28 mouse cellular contexts compared by ENCODE assay signal in the genomic region with DNA sequence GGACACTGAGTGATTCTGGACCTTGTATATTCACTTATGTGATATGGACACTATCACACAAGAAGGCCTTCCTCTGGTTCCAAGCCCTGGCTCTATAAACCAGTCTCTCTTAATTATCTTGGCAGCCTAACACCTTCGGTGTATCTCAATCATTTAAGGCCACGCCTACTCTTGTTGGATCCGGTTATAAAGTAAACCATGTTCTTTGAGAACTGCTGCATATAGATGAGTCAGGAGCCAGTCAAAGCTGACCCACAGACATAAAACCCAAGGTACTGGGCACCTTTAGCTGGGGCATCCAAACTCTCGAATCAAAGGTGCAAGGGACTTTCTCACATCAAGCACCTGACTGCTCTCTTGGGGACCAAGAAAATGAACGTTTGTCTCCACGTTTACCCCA. TPM values are rescaled to one million over a fixed set of nuclear protein-coding genes. Genes with fewer than 3 reads are reported as not detected.
"Had no signal": no experiment of that assay in that cellular context is flagged by ENCODE, and none has a peak within 500 bp of the region (broad histone marks: within the 10 kb centered on the region; RNA-seq: fewer than 3 reads in every experiment).

Gene Kcnj1, plus strand, starts transcription at position 292 of the 400 bp plus-strand sequence.

- H3K4me2 ChIP-seq: limb, embryonic 12.5 days; limb, embryonic 15.5 days; liver, embryonic 11.5 days; lung, embryonic 14.5 days; midbrain, embryonic 12.5 days; midbrain, embryonic 15.5 days; neural tube, embryonic 12.5 days; neural tube, embryonic 15.5 days had no signal

- H3K4me3 ChIP-seq: limb, embryonic 12.5 days; limb, embryonic 15.5 days; midbrain, embryonic 12.5 days; midbrain, embryonic 15.5 days; neural tube, embryonic 12.5 days; neural tube, embryonic 15.5 days had no signal

- H3K4me1 ChIP-seq: limb, embryonic 12.5 days; limb, embryonic 15.5 days; neural tube, embryonic 15.5 days had no signal

- H3K9ac ChIP-seq: limb, embryonic 12.5 days; limb, embryonic 15.5 days; liver, embryonic 14.5 days; liver, postnatal 0 days; lung, embryonic 14.5 days; midbrain, embryonic 12.5 days; midbrain, embryonic 15.5 days; neural tube, embryonic 12.5 days; neural tube, embryonic 15.5 days had no signal

- H3K9me3 ChIP-seq: limb, embryonic 12.5 days; limb, embryonic 15.5 days; midbrain, embryonic 12.5 days; midbrain, embryonic 15.5 days; neural tube, embryonic 12.5 days; neural tube, embryonic 15.5 days had no signal

- H3K36me3 ChIP-seq: limb, embryonic 12.5 days; limb, embryonic 15.5 days; midbrain, embryonic 12.5 days; midbrain, embryonic 15.5 days; neural tube, embryonic 12.5 days; neural tube, embryonic 15.5 days had no signal

- DNase-seq: left cerebral cortex, postnatal 4 days; liver, postnatal 0 days; lung, embryonic 14.5 days; right cerebral cortex, adult 18-20 months; right cerebral cortex, postnatal 14 days; right cerebral cortex, postnatal 4 days; thymus, adult 2 months; thymus, postnatal 14 days; thymus, postnatal 4 days had no signal

- ATAC-seq: intestine, postnatal 0 days; liver, postnatal 0 days; lung, postnatal 0 days; midbrain, embryonic 15.5 days had no signal

- H3K27ac ChIP-seq: limb, embryonic 12.5 days; limb, embryonic 15.5 days; liver, embryonic 14.5 days; macrophage; midbrain, embryonic 12.5 days; midbrain, embryonic 15.5 days; neural tube, embryonic 12.5 days; neural tube, embryonic 15.5 days; stomach, postnatal 0 days had no signal

- H3K27me3 ChIP-seq: limb, embryonic 12.5 days; midbrain, embryonic 12.5 days; midbrain, embryonic 15.5 days; neural tube, embryonic 12.5 days; neural tube, embryonic 15.5 days had no signal

RNA-seq across cellular contexts. Expression of gene Kcnj1, which starts in this region (rescaled TPM):
- total RNA-seq: layer of hippocampus, adult 8-10 months; layer of hippocampus, postnatal 10 days; left cerebral cortex, adult 8-10 months; left cerebral cortex, postnatal 14 days; left cerebral cortex, postnatal 4 days; megakaryocyte, adult 5-6 weeks had no signal
- polyA plus RNA-seq: intestine, embryonic 14.5 days; intestine, postnatal 0 days; limb, embryonic 12.5 days; limb, embryonic 15.5 days; liver, embryonic 11.5 days; liver, embryonic 14.5 days; liver, postnatal 0 days; lung, embryonic 14.5 days; lung, postnatal 0 days; macrophage; midbrain, embryonic 12.5 days; midbrain, embryonic 15.5 days; neural tube, embryonic 12.5 days; neural tube, embryonic 15.5 days; stomach, embryonic 14.5 days; stomach, postnatal 0 days had no signal
